Mouse (Mus musculus) cerebellum, postnatal 25 days (tissue): ENCODE data around the gene Hcar1.

Source experiments
- DNase-seq, 2 experiments: peaks; one replicate each; pipeline ENCODE4 v3.0.0; 2021; ENCODE audit warnings: mixed read lengths in 2 of 2

Hcar1 gene

DNA sequence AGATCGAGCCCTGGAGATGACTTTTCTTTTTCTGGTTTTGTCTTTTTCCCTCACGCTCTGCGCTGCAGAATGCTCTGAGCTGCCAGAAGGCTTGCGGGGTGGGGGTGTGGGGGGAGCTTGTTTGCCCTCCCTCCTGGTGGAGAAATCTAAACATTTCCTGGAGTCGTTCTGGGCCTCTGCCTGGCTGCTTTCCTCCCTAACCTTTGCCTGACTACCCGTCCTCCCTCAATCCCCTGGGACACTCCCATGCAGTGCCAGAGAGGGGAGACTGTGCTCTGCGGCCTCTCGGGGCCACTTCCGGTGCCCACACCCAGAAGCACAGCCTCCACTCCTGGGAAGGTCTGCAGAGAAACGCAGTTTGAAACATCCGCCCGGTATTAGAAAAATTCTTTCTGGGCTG is at the start of gene Hcar1:
Gene Hcar1 (minus strand): TSS at position 93 of the 400 bp plus-strand sequence.
- DNase-seq, result no peak

DNA sequence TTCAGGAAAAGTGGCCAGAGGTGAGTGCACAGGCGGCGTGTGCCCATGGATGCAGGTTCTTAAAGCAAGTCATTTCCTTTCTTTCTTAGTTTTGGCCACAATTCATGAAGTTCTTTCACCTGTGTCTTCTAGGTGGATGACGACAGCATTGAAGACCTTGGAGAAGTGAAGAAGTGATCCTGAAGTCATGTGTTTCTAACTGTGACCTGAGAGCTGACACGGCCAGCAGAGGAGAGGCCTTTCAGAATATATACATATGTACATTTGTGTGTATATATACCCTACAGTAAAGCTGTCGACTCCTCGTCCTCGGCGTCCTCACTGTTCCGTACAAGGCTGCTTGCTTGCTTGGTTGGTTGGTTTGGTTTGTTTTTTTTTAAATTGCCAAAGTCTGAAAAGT is 47.3 kb upstream of the Hcar1 start, which contains the start of gene Gm43518:
Gene Gm43518 (plus strand): TSS at position 301 of the 400 bp plus-strand sequence.
- no peak for DNase-seq

DNA sequence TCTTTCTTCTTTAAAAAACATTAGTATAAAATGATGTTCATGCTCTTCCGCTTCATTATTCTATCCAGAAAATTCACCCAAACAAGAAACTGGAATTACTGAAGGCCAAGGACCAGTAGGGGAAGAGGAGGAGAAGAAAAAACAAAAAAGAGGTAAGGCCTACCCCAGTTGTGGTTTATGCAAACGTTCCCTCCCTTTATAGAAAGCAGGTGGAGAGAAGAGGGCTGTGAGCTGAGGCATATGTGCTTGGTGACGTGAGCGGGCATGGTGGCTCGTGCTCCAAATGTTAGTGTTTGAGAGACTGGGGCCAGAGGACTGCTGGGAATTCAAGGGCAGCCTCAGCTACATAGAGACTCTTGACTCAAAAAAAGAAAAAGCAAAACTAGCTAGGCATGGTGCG is 42.3 kb upstream of the Hcar1 start:
- no peak for DNase-seq

DNA sequence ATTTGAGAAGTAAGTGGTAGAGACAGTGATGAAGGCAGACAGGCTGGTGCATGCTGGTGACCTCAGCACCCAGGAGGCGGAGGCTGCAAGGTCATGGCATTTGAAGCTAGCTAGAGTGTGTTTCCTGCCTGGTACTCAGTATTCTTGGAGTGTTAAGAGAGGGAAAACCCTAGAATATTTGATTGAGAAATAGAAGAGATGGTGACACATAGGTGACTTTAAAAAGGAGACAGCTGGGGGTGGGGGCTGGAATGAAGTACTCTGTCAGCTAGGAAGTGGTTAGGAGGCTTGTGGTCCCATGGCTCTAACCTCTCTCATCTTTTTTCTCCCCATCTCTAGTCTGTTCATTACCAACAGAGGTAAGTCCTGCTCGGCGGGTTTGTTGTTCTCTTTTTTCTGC is 35.0 kb upstream of the Hcar1 start:
- no peak for DNase-seq

DNA sequence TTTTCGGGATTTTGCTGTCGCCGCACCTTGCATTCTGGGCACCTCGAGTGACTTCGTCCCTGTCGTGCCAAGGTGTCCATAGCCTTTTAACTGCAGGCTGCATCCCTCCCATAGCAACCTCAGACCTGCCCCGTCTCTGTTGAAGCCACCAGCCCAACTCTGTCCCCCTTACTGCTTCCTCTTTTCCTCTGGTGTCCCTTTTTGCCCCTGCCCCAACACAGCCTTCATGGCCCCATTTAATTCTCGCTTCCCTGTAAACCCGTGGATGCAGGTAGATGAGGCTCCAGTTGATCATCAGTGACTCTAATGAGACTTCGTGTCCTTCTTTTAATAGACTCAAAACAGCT is 27.8 kb upstream of the Hcar1 start:
- no peak for DNase-seq

DNA sequence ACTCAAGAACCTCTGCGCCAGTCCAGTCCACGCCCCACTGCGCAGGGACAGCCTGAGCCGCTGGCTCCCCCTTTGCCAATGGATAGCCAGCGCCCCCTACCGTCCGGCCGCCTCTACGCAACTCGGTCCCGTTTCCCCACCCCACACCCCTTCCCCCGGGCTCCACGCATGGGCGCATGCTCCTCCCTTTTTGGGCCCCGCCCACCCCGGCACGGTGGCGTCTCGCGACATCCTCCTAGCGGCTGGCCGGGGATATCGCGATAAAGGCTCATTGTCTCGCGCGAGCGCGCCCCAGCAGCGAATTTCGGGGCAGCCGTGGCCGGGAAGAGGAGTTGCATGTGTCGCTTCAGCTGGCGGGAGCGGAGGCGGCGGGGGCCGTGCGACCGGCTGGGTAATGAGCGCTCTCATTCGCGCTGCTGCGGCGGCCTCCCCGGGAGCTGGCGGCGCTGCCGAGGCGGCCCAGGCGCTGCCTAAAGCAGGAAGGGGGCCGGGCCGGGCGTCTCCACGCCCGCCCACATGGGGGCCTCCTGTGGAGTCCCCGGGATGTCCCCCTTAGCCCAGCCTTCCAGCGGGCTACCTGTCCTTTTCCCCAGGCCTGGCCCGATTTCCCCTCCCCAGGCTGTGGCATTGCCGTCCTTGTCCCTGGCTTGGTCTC is 27.3 kb upstream of the Hcar1 start, which contains the start of gene Denr:
Gene Denr (plus strand): TSS at position 200 of the 655 bp plus-strand sequence.
- peak; percentile 100 for DNase-seq

DNA sequence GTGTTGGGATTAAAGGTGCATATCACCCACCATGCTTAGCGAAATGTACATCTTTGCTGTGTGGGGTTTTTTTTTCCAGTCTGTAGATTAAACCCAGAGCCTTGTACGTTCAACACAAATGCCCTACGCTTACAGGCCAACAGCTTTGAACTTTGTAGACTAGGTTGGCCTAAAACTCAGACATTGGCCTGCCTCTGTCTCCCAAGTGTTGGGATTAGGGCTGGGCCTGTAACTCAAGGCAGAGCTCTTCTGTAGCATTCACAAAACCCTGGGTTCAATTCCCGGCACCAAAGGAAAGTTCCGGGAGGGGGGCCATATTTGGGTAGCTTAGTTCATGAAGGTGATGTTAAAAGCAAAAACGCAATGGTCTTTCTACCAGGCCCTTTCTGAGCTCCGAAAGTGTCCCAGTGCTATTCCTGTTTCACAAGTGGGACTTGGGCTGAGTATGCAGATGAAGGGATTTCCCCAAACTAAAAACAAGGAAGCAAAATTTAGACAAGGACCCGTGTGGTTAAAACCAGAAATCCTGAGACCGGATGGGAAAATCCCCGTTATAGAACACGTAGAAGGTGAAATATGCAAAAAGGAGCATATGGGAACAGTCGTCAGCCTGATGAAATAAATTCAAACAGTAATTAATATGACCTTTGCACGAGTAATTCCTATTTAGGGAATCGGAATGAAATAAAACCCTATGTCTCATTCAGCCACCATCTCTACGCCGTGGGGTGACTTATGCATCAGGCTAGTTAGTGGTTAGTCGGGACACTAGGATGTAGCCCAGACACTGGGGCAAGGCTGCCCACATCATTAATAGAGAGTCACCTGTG is 26.5 kb upstream of the Hcar1 start:
- no peak for DNase-seq

DNA sequence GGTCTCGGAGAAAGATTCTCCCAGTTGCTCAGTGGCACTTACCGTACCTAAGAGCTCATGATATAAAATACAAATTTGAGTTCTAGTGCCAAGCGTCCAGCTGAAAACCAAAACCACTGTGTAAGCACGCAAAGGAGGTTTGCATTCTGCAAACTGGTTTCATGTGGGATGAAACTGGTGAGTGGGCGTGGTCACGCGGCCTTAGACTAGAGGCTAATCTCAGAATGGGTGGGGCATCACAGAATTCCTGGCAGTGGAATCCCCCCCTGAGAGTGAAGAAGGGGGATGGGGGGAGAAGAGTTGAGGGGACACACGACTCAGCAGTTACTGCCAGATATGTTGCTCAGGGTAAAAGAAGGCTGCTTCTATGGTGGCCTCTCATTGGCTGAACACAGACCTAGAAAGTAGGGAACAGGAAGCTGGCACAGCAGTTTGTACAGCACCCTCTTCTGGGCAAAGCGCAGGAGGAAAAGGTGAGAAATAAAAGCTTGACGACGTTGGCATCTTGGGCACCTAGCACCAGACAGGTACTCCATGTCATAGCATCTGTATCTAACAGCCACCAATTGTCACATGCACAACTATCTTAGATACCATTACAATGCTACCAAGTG is 24.3 kb upstream of the Hcar1 start:
- no peak for DNase-seq

DNA sequence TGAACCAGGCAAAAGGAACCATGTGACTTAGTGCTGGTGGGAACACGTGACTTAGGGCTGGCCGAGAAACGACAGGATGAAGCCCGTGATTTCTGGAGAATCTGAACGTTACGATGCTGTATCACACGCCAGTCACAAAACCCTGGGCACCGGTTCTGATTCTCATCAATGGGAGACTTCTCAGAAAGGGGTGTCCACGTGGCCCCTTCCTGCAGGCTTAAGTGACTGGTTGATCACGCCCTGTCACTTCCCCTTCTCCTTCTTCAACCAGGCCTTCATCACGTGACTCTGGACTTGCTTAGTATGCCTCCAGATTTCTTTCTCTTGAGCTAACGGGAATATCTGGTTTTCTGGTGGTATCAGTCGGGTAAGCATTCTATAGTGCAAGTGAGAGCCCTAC is 17.5 kb upstream of the Hcar1 start:
- no peak for DNase-seq

DNA sequence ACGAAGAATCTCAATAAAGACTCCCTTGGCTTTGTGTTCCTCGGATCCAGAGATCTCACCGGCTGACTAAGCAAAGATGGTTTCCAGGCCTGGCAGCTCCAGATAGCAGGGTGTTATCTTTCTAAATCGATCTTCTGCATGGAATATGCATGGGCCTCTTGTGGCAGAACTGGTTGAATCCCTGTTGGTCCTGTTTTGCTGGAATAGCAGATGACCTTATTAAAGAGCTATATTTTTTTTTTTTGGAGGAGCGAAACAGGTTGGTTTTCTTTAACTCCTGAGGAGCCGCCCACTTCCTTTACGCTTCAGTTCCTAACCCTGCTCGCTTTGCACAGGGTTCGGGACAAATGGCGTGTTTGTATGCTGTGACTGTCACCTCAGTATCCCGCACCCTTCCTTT is 16.6 kb upstream of the Hcar1 start:
- DNase-seq, result no peak

DNA sequence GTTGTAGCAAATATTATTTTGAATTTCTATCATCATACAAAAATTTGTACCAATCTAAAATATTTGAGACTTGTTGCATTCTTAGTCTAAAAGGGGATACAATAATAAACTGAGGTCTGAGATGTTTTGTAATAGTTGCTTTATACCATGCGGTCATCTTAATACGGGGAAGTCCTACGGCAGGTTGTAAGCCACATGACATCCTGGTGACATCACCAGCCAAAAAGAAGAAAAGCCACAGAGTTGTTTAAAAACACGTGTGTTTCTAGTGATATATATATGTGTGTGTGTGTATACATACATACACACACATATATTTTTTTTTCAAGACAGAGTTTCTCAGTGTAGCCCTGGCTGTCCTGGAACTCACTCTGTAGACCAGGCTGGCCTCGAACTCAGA is 13.7 kb upstream of the Hcar1 start:
- no peak for DNase-seq

DNA sequence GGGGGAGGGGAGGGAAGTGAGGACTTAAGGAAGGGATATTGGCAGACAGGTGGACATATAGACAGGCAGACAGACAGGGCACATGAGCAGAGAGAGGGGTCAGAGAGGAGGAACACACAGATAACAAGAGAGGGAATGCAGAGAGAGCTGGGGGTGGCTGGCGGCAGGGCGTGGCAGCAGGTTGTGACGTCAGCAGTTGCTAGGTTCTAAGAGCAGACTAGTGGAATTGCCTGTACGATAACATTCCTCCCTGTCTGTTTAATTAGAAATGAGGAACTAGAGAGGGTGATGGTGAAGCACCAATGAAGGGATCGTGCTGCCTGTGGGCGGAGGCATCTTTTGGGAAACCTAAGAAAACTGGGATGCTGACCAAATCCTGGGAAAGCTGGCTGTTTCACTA is 11.8 kb upstream of the Hcar1 start:
- peak in 1 of 2 experiments; percentile 47 for DNase-seq

DNA sequence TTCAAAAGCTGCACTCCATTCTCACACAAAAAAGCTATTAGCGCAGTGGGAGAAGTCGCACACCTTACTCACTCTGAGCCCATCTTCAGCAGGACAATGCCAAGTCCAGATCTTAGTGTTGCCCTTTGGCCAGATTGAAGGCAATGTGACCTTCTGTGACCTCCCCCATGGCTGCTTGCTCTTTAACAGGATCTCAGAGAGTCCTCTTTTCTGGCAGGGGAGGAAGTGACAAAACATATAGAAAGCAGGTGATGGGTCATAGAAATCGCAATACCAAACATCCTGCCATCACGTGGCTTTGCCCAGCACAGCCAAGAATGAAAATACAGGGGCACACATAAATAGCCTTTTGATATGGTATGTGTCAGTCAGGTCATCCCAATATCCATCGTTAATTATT is 11.2 kb upstream of the Hcar1 start:
- no peak for DNase-seq

DNA sequence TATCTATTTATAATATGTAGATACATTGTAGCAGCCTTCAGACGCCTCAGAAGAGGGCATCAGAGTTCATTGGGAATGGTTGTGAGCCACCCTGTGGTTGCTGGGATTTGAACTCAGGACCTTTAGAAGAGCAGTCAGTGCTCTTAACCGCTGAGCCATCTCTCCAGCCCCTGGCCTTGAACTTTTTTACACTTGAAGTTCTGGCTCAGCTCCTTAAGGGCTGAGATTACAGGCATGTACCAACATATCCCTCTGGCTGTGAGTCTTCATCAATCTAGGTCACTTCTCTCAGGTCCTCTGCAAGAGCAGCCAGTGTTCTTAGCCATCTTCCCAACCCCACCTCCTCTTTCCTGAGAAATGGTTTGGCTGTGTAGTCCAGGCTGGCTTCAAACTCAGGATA is 10.5 kb upstream of the Hcar1 start:
- DNase-seq, result no peak

DNA sequence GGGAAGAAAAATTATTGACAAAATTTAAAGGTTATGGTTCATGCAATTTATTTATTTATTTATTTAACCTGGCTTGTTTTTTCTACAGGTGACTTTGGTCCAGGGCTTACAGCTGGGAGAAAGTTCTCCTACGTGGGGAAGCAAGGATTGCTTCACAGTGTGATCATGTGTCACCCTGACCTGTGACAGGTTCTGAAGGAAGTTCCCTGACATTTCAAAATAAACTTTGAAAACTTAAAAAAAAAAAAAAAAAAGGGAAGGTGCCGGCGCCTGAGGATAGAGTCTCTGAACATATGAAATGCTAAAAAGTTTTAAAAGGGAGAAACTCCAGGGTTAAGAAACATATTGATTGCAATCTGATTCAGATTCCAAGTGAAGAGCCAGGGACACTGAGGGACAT is 6.5 kb upstream of the Hcar1 start:
- no peak for DNase-seq

DNA sequence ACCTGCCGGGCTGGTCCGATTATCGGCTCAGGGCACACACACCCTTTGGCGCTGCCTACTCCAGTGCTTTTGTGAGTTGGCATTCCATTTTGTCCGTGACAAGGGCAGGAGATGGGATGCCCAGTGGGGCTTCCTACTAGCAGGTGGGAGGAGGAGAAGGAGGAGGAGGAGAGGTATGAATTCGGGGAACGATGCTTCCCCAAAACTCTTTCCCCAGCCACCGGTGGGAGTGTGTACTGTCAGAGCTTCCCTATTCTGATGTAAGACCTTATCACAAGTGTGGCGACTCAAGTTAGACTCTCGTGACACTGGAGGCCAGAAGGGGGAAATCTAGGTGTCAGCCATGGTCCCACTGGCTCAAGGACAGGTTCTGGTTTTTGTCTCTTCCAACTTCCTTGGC is 4.5 kb upstream of the Hcar1 start:
- DNase-seq, result no peak

DNA sequence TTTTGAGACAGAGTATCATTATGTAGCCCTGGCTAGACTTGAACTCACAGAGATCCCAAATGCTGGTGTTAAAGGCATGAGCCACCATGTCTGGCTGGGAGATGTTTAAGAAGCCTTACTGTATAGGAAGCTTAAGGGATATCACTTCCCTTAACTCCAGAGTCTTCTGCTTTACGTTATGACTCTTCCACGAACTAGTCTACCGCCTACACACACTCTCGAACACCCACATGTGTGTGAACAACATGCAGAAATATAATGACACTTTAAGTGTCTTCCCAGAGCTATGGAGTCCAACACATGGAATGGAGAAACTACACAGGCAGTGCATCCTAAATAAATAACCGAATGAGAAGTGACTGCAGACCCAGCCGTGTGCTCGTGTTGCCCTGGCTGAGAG is 4.1 kb upstream of the Hcar1 start:
- DNase-seq, result no peak

DNA sequence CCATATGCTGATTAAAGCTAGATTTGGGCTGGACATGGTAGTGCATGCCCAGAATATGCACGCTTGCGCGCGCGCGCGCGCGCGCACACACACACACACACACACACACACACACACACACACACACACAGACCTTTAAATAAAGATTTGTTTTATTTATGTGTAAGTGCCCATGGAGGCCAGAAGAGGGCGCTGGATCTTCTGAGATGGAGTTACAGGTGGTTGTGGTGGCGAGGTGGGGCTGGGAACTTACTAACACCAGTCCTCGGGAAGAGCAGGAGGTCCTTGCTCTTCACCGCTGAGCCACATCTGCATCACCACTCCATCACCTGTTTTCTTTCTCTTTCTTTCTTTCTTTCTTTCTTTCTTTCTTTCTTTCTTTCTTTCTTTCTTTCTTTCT is 958 bp upstream of the Hcar1 start:
- DNase-seq, result no peak

DNA sequence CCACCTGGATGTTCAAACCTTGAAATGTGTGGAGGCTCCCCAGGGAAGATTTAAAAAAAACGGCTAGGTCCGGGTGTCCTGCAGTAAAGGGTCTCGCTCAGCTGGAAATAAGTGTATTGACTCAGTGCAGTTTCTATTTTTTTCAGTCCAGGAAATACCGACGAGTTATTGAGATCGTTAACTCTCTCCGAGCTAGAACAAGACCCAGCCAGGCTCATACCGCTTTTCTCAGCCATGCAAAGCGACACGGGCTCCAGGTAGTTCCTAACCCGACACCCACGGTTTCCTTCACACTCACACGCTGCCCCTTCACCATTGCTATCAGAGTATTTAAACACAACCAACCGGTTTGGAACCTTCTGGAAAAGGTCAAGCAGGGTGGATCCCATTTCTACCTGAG is 1.8 kb downstream of the Hcar1 start:
- no peak for DNase-seq

DNA sequence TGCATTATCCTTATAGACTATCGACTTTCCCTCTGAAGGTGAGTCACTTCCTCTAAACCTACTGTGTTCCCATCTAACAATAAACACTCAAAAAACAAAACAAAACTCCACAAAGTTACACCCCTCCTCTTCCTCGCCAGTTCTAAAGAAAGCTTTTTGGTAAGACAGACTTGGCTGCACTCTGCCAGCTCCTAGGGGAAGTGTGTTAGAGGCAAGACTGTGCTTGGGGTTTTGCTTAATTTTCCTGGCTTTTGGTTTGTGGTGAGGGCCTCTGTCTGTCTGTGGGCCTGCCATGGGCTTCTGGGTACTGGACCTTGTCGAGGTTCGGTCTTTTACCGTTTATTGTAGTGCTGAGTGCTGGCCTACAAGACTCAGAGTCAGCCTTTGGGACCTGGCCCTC is 5.6 kb downstream of the Hcar1 start:
- DNase-seq, result no peak

DNA sequence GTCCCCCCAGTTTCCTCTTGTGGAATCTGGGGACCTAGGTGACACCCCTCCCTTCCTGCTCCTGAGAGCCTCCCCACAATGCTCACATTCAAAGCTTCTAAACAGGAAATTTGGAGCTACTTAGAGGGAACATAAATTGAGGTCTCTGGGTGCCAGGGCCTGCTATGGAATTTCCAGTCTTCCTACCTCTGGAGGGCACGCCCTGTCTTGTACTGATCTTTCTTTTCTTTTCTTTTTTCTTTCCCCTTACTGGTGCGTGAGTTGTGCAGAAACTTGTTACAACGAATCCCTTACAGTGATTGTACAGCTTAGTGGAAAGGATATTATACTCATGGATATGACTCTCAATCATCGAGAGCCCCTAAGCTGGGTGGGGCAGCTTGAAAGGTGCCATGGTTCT is 10.2 kb downstream of the Hcar1 start:
- DNase-seq, result no peak

DNA sequence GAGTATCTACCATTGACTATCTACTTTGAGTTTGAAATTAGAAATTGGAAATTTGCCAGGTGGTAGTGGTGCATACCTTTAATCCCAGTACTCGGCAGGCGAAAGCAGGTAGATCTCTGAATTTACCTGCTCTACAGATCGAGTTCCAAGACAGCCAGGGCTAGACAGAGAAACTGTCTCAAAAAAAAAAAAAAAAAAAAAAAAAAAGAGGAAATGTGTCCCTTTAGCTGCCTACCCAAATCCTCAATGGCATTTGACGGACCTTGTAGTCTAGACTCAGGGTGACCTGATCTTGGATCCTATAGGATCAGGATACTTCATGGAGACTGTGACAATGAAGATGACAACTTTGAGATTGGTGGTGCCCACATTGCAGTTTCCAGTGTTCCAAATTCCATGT is 13.4 kb downstream of the Hcar1 start:
- DNase-seq, result no peak

DNA sequence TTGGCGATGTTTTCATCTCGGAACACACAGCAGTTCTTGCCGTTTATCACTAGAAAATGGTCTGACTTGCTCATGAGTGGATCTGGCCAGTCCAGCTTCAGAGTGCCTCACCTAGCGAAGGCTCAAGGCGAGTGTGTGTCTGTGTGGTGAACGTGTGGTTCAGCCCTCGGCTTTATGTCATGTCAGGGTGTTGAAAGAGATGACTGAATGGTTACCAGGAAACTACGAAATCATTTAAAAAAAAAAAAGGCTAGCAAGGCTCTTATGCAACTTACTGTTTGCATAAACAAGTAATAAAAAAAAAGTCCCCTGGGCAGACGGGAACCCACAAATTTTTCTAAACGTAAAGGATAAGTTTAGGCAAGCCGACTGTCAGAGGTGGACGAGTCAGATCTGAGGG is 14.5 kb downstream of the Hcar1 start, which contains the start of gene Hcar2:
Gene Hcar2 (minus strand): TSS at position 135 of the 400 bp plus-strand sequence.
- DNase-seq, result no peak

DNA sequence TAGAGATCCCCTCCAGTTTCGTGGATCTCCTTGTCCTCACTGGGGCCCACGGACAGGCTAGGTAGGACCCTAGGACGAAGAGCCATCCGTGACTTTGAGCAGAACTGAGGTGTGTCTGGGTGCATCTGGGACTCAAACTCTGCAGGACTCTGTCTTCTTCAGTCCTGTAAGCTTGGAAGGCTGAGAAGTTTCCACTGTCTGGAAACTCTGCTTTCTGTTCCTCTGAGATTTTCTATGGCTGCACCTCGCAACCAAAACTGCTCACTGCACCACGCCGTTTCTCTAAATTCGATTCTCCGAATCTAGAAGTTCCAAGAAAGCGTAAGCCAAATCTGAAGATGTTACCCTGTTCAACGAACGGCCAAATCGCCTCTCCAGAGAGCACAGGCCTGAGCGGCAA is 15.9 kb downstream of the Hcar1 start:
- DNase-seq, result no peak
